Mouse (Mus musculus) heart, adult 2 months (tissue): Measurements from ENCODE around the gene Nmu. TPM values are rescaled to one million over a fixed set of nuclear protein-coding genes. Genes with fewer than 3 reads are reported as not detected.

Source experiments
- DNase-seq, 2 experiments: peaks; one replicate each; pipeline ENCODE4 v3.0.0; 2021
- H3K27ac ChIP-seq: fragments of 200-600 bp; 2 replicates; pipeline ENCODE4 v1.8.1; 2022
- H3K27me3 ChIP-seq: fragments of 200-500 bp; 2 replicates; pipeline ENCODE4 v1.6.1; 2012; ENCODE audit warnings: mild to moderate bottlenecking, low read length, inconsistent platforms, mixed read lengths; ENCODE audit not compliant: control insufficient read depth, insufficient read depth
- H3K36me3 ChIP-seq: fragments of 200-500 bp; 2 replicates; pipeline ENCODE4 v1.6.1; 2012; ENCODE audit warnings: low read length, inconsistent platforms; ENCODE audit not compliant: control insufficient read depth, insufficient read depth
- H3K4me1 ChIP-seq: fragments of 200-500 bp; 2 replicates; pipeline ENCODE4 v1.6.1; 2011; ENCODE audit warnings: low read length; ENCODE audit not compliant: control insufficient read depth, insufficient read depth
- H3K4me3 ChIP-seq: fragments of 200-600 bp; 2 replicates; pipeline ENCODE4 v1.8.1; 2022
- H3K79me2 ChIP-seq: fragments of 200-500 bp; replicated peaks from 2 replicates; pipeline ENCODE4 v1.6.1; 2012; ENCODE audit warnings: mild to moderate bottlenecking, inconsistent platforms, low read length, moderate library complexity, mixed read lengths; ENCODE audit not compliant: control insufficient read depth, insufficient read depth
- H3K9ac ChIP-seq: fragments of 200-500 bp; 2 replicates; pipeline ENCODE4 v1.6.1; 2012; ENCODE audit warnings: low read depth, mild to moderate bottlenecking, control low read depth, inconsistent platforms, low read length, mixed read lengths
- CTCF ChIP-seq: fragments of 200-600 bp; IDR thresholded peaks from 2 replicates; pipeline ENCODE4 v1.8.1; 2022; ENCODE audit warnings: antibody characterized with exemption, mild to moderate bottlenecking, moderate library complexity
- EP300 ChIP-seq: fragments of 200-500 bp; IDR thresholded peaks from 2 replicates; pipeline ENCODE4 v1.6.1; 2011; ENCODE audit warnings: low read depth, low read length, control low read depth; ENCODE audit not compliant: insufficient read depth
- POLR2A ChIP-seq: fragments of 200-500 bp; IDR thresholded peaks from 2 replicates; pipeline ENCODE4 v1.6.1; 2011; ENCODE audit warnings: mild to moderate bottlenecking, low read depth, low read length, control low read depth; ENCODE audit not compliant: insufficient read depth
- WGBS: fragments of 180-500 bp; shearing (Covaris S2); methylation state at CpG from one replicate; pipeline ENCODE4 v1.1.7; 2018; 5-methylcytosine and 5-hydroxymethylcytosine counted together
- intact Hi-C: fragments of 180-260 bp; cut with DNase I; formaldehyde crosslinking; loops from one replicate; pipeline ENCODE4 v1.15.1; 2025
- polyA plus RNA-seq: library from polyadenylated mRNA; depleted of rRNA; stranded (reverse); fragments of >200 nt; gene quantifications from 2 replicates; pipeline ENCODE4 v1.2.3, GENCODE M21; 2012
- total RNA-seq, 2 experiments: library from RNA; stranded (reverse); gene quantifications; 2 replicates each; pipeline ENCODE4 v1.2.3; 2021

The Nmu gene
- total and polyA plus RNA-seq, 3 experiments, result not detected

DNA sequence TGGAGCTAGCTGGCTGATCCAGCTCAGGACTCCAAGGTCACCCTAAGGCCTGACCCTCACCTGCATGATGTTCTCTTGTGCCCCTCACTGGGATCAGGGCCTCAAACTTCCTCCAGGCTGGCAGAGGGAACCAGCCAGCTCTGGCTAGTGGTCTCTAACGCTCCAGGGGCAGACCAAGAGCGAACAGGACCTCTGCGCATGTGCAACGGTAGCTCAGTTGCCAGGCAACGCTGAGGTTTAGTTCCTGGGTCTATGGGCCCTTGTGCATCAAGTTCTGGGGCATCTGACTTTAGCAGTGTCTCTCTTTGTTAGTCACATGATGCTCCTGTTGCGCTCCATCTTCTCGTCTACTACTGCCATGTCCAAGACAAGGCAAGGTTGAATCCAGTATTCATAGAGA, 32.6 kb downstream of the Nmu start, which contains the start of gene Pdcl2:
Gene Pdcl2, minus strand, starts transcription at position 204 of the 400 bp plus-strand sequence.
- Histone ChIP-seq H3K36me3 (no peaks in the 10 kb centered on the region), H3K79me2 (no peaks in the 10 kb centered on the region), H3K4me1 (no peaks in the 10 kb centered on the region), H3K4me3 (no peak within 1 kb of the TSS), H3K9ac (no peak within 1 kb of the TSS), H3K27ac (no peak within 1 kb of the TSS), H3K27me3 (no peaks in the 10 kb centered on the region)
- no peak for TF ChIP-seq EP300
- TF ChIP-seq CTCF, result no peak
- no peak for TF ChIP-seq POLR2A
- no peak for DNase-seq
- 90% methylated on average over 7 of the region's 7 CpGs for whole genome bisulfite sequencing
- intact Hi-C loops, result no loop called here

DNA sequence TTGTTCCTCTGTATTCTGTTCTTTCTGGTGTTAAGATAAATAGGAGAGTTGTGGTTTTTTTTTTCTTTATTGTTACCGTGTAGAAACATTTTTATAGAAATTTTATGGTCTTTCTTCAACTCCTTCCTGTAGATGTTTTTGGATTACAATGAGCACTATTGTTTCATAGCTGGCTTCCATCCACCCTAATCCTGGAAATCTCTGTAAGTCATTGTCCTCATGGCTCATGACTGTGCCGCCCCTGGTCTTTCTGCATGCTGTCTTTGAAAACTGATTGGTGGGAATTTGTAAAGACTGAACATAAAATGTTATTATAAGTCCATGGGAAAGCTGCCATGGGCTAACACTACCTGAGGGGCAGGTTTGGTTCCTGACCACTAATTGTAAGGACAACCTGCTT, 36.3 kb downstream of the Nmu start:
- Histone ChIP-seq H3K27me3 (no peaks in the 10 kb centered on the region), H3K79me2 (no peaks in the 10 kb centered on the region), H3K27ac (peak overlapping the region; percentile 61; the same call in 1 of the 2 replicates), H3K4me1 (no peaks in the 10 kb centered on the region), H3K36me3 (no peaks in the 10 kb centered on the region), H3K9ac (no peak overlapping the region), H3K4me3 (no peak overlapping the region)
- WGBS, result 34% methylated on average over 2 of the region's 2 CpGs
- no peak for DNase-seq
- no peak for TF ChIP-seq CTCF
- no peak for TF ChIP-seq POLR2A
- TF ChIP-seq EP300, result no peak
- intact Hi-C loops, result no loop called here

DNA sequence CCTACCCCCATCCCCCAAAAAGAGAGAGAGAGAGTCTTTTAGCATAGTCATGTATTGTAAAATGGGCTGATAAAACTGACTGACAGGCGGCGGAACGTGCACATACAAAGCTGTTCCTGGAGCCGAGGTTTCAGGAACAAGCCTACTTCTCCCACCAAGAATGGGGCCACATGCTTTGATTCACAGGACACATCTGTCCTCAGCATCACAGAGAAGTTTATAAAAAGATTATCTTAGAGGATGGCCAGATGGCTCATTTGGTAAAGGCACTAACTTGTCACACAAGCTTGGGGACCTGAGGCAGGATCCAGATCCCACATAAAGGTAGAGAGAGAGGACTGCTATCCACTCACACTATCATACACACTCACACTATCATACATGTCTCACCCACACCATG, 38.5 kb downstream of the Nmu start:
- no peak overlapping the region for H3K4me3 ChIP-seq

DNA sequence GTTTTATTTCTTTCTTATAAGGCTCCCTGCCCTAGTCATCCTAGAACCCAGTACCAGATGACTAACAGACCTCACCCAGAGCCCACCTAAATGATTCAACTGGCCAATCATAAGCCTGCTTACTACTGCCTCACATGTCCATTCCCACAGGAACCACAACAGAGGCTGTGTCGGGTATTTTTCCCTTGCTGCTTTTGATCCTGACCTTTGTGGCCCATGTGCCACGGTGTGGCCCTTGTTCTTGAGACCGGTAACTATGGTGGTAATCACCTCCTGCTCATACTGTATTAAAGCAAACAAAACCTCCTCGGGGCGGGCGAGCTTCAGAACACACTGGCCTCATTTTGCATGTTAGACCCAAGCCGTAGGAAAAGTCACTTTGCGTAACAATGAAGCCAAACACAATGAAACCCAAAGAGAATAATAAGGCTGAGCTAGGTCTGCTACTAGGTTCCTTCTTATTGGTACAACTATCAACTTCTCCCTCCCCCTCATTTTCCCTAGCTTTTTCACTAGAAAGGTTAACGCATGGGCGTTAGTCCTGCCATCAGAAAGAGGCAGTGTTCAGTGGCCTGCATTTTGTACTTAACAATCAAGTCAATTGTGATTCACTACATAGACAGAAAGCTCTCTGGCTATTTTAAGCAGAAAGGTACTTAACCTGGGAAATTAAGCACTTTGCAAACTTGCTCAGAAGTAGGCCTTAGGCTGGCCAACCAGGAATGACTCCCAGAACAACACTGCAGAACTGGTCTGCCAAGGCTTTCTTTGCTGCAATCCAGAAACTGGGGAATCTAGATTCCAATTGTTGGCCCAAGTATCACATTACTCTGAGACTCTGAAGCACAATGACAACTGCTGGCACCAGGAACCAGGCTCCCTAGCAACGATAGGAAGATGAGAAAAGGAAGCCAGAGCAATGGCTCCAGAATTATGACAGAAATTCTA, 42.1 kb downstream of the Nmu start:
- intact Hi-C loops, result no loop called here
- no peak for DNase-seq
- Histone ChIP-seq H3K36me3 (no peaks in the 10 kb centered on the region), H3K27me3 (no peaks in the 10 kb centered on the region), H3K4me1 (no peaks in the 10 kb centered on the region), H3K27ac (no peak overlapping the region), H3K4me3 (no peak overlapping the region), H3K9ac (no peak overlapping the region), H3K79me2 (no peaks in the 10 kb centered on the region)
- whole genome bisulfite sequencing, result 75% methylated on average over 11 of the region's 11 CpGs
- no peak for TF ChIP-seq CTCF
- TF ChIP-seq EP300, result no peak
- no peak for TF ChIP-seq POLR2A

More for the DNA sequence above, 38.5 kb downstream of the Nmu start:
- no peaks in the 10 kb centered on the region for H3K79me2 ChIP-seq
- H3K36me3 ChIP-seq, result no peaks in the 10 kb centered on the region
- no peaks in the 10 kb centered on the region for H3K27me3 ChIP-seq
- intact Hi-C loops, result no loop called here
- no peak overlapping the region for H3K27ac ChIP-seq
- H3K9ac ChIP-seq, result no peak overlapping the region
- H3K4me1 ChIP-seq, result no peaks in the 10 kb centered on the region
- WGBS, result 88% methylated on average over 4 of the region's 4 CpGs
- TF ChIP-seq EP300 (no peak), POLR2A (no peak), CTCF (no peak)
- DNase-seq, result no peak

DNA sequence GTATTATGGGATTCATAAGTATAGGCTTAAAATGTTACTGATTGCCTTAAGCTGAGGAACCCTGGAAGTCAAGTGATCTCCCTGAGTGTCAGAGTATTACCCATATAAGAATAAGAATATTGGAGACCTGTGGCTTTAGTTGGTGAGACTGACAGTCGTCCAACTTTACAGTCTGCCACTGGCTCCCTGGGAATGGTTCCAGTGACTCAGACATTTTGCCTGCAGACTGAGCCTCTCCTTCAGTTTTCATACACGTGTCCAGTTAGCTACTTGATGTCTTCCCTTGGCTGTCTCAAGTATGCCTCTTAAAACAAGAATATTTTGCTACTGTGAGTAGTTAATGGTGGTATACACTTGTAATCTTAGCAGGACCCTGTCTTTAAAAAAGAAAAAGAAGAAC, 55.4 kb downstream of the Nmu start:
- H3K4me1 ChIP-seq, result peaks cover 2% of the 10 kb centered on the region

DNA sequence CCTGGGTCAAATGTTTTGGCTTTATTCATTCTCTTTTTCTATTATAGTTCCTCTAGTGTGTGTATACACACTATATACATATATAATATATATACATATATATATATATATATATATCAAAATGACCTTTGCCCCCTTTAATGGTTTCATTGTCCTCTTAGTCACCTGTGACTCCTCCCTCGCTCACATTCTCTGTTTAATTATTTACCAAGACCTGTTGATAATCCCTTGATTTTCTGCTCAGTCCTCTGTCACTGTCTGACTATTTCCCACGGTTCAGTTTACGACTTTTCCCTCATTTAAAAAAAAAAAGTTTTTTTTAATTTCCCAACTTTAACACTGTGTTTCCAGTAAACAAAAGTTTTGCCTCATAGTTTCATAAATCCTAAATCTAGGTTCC, 57.3 kb downstream of the Nmu start:
- Histone ChIP-seq H3K9ac (no peak overlapping the region), H3K4me1 (peaks cover 3% of the 10 kb centered on the region), H3K27me3 (no peaks in the 10 kb centered on the region), H3K36me3 (peaks cover 6% of the 10 kb centered on the region), H3K27ac (no peak overlapping the region), H3K79me2 (no peaks in the 10 kb centered on the region), H3K4me3 (no peak overlapping the region)
- DNase-seq, result no peak
- intact Hi-C loops, result loop anchor here (10.0 kb wide), 2 partner anchors 229 to 431 kb away; no protein-coding TSS in a partner anchor
- WGBS, result 88% methylated on average over 3 of the region's 3 CpGs
- no peak for TF ChIP-seq CTCF
- no peak for TF ChIP-seq EP300
- TF ChIP-seq POLR2A, result no peak

More for the DNA sequence above, 55.4 kb downstream of the Nmu start:
- no peaks in the 10 kb centered on the region; the same call in 1 of the 2 replicates for H3K36me3 ChIP-seq
- no peak overlapping the region for H3K27ac ChIP-seq
- intact Hi-C loops, result loop anchor here (10.0 kb wide), 2 partner anchors 227 to 433 kb away; no protein-coding TSS in a partner anchor
- H3K79me2 ChIP-seq, result no peaks in the 10 kb centered on the region
- no peak for DNase-seq
- WGBS, result 42% methylated on average over 2 of the region's 2 CpGs
- H3K9ac ChIP-seq, result no peak overlapping the region
- TF ChIP-seq CTCF (no peak), POLR2A (no peak), EP300 (no peak)
- H3K27me3 ChIP-seq, result no peaks in the 10 kb centered on the region
- no peak overlapping the region for H3K4me3 ChIP-seq
